Mouse (Mus musculus) yolk sac, embryonic 10.5 days (tissue): ENCODE measurements around the gene Nxpe2.

Experiments
- DNase-seq: peaks from one replicate; pipeline ENCODE4 v3.0.0-alpha.2; 2017; ENCODE audit warnings: low spot score

Nxpe2 gene

DNA sequence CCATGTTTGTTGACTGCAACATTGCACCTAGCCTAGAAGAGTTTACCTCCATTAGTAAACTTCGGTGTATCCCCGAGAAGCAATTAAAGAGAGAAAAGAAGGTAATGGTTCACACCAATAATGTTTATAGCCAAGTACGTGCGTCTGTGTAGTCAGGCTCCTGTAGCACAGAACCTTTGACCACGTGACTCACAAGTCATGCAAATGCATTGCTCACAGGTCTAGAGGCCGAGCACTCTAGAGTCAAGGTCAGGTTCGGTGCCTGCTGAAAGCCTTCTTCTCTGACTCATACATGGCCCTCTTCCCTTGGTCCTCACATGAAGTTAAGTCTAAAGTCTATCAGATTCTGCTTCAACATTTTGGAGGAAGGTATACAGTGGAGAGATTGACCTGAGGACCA is 54.3 kb downstream of the Nxpe2 start:
- DNase-seq, result no peak

DNA sequence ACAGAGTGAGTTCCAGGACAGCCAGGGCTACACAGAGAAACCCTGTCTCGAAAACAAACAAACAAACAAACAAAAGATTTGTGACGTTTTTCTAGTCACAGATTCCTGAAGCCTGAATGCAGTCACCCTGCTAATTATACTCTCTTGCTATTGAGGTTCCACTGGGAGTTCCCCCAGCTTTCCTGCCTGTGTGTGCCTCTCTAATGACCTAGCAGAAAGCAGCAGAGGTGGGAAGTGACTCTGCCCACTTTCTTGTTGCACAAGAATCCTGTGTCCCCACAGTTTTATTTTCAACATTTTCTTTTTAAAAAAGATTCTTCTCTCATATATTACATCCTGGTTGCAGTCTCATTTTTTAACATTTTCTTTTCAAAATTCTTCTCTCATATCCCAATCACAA is 58.5 kb downstream of the Nxpe2 start:
- DNase-seq, result no peak

DNA sequence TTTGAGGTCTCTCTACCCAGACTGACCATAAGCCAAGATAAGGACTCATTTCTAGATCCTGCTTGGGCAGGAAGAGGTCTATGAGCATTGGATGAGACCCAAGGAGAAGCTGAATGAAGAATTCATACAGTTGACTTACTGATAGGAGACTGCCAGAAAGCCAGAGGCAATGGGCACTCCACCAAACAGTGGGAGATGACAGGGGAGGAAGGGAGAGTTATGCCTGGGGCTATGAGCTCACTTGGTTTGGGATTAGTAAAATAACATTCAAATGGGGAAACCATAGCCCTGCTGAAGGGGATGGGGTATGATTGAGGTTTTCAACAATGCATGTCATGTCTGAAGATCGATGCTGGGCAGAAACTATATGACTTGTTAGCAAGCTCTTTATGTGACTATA is 63.0 kb downstream of the Nxpe2 start:
- DNase-seq, result no peak

DNA sequence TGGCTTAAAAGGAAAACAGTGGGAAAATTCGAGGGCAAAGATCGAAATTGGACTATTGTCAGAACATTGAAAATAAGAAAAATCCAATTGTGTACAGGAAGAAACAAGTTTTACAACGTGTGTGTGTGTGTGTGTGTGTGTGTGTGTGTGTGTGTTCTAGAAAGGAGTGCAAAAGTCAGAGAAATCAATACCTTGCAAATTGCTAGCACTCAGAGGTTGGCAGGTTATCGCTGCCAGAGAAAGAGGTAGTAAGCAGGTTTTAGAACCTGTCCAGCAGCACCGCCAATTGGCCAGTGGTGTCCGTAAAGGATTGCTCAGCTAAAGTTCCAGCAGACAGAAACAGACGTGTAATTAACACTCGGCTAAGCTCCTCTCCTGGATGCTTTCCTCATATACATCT is 69.0 kb downstream of the Nxpe2 start:
- no peak for DNase-seq

DNA sequence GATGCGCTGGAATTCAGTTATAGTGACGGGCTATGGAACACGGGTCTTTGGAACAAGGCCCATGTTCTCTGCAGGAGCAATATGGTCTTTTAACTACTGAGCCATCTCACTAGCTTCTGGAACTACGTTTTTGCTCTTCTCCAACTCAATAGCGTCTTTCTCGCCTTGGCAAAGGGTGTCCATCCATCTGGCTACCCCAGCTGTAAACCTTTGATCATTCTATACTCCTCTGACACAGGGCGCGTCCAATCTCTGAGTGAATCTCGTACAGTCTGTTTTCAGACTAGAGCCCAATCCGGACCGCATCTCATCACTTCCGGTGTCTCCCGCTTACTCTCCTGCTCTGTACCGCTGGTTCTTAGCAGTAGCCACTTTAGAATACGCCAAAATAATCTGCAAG is 76.4 kb downstream of the Nxpe2 start:
- no peak for DNase-seq
